Mouse (Mus musculus): ENCODE data around the gene Gtpbp1.

GRCm38 (mm10) chr15:79750266-79750665 lies 59.6 kb downstream of the Gtpbp1 start:
- no peak for TF ChIP-seq CTCF (IDR thresholded peaks at IDR 0.05; ENCODE audit: low read depth)
- TF ChIP-seq EP300 (optimal IDR thresholded peaks at IDR 0.05) = no peak
